Mouse (Mus musculus) retina, embryonic 14.5 days (tissue): Measurements from ENCODE around the gene Kif28.
"Not testable (repeated sequence)": the region's sequence is repeated elsewhere in the genome, so short reads cannot be mapped to it uniquely, and the experiment has no call there.

Experiments used
- DNase-seq: peaks from one replicate; pipeline ENCODE4 v3.0.0-alpha.2; 2015; ENCODE audit warnings: low spot score

Gene Kif28

GRCm38 (mm10) chr1:179704150-179704549 is 40.9 kb downstream of the Kif28 start:
- DNase-seq: no peak

GRCm38 (mm10) chr1:179689479-179689878 is 55.6 kb downstream of the Kif28 start:
- DNase-seq: no peak

GRCm38 (mm10) chr1:179688914-179689313 is 56.2 kb downstream of the Kif28 start:
- DNase-seq: no peak

- no peak for DNase-seq
These were observed 56.7 kb downstream of the Kif28 start for GRCm38 (mm10) chr1:179688415-179688814.

DNA sequence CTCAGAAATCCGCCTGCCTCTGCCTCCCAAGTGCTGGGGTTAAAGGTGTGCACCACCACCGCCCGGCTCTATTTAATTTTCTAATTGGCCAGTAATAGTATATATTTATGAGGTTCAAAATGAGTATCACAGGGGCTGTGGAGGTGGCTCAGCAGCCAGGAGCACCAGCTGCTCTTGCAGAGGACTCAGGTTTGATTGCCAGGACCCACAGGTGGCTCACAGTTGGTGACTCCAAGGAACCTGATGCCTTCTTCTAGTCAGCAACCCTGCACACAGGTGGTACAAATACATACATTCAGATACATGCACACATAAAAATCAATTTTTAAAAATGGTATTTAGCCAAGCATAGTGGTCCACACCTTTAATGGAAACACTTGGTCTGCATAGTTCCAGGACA is 57.1 kb downstream of the Kif28 start:
- no peak for DNase-seq

GRCm38 (mm10) chr1:179687305-179687704 is 57.8 kb downstream of the Kif28 start:
- DNase-seq: no peak

DNA sequence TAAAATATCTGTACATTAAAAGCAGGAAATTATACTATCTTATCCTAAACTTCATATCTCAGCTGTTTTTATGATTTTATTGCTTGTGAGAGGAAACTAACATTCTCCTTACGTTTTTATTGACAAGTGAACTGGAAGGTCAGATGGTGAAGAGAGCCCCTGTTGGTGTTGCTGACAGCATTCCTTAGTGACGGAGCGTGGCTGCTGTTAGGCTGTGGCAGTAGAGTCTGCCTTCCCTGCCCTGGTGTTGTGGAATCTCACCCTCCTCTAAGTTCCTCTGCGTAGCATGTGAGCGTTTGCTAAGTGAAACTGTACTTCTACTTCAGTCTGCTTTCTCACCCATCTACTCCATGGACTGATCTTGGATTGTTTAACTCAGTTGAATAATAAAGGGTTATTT is 58.3 kb downstream of the Kif28 start:
- DNase-seq: no peak

DNA sequence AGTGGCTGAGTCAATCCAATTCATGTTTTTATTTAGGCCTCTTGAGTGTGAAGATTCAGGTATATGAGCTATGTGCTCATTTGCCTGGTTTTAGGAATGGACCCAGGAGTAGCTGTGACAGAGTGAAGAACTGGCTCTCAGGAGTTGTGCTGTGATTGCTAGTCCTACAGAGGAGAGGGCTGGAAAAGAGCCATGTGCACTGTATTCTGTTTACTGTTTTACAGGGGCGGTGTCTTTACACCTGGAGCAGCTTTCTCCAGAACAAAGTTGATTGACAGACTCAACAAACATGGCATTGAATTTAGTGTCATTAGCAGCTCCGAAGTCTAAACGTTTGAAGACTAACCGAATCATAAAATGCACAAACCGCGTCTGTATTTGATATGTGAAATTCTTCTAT is 58.7 kb downstream of the Kif28 start:
- DNase-seq: no peak

GRCm38 (mm10) chr1:179682753-179683152 is 62.3 kb downstream of the Kif28 start:
- DNase-seq: not testable (repeated sequence)

GRCm38 (mm10) chr1:179679326-179679725 is 65.7 kb downstream of the Kif28 start:
- no peak for DNase-seq

GRCm38 (mm10) chr1:179677031-179677430 is 68.0 kb downstream of the Kif28 start:
- DNase-seq: no peak

DNA sequence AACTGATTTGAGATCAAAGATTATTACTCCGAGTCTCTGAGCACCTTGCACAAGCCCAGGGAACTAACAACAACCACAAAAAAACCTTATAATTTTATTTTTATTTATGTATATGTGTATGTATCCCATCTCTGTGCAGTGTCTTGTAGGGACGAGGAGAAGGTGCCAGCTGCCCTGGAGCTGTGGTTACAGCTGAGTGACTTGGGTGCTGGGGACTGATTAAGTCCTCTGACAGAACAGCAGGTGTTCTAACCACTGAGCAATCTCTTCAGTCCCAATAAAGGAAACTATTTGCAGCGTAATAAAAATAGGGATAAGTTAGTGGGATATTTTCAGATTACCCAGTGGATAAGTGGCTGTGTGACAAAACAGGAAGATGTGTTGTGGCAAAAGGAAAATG is 70.7 kb downstream of the Kif28 start:
- DNase-seq: no peak

DNA sequence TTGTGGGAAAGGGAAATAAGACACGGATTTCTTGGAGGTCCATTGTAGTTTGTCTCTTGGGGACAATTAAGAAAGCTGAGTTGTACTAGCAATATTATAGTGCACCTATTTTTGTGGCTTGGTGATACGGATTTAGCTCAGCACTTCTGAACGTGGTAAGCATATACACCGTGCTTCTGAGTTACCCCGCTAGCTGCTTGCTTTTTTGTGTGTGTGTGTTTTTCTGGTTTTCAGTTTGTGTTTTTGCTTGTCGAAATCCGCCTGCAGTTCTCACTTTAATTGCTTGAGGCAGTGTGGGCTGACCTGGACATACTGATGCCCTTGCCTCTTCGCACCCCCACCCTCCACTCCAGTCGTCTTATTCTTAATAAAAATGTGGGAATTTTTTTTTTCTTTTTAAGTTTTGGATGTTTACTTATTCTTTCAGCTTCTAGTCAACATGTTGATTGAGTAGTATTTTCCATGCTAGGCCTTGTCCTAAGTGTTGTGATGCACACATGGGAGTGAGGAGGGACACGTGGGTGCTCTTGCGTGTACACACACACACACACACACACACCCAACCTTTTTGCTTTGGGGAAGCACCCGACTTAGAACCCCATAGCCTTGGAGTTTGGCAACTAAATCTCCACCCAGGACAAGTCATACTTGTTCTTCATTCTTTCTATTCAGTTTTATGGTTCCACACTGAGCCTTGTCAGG is 76.1 kb downstream of the Kif28 start:
- DNase-seq: peak; percentile 26

- peak; percentile 89 for DNase-seq
These were observed 76.9 kb downstream of the Kif28 start, which contains the start of gene Sccpdh for GRCm38 (mm10) chr1:179668013-179668805. Gene Sccpdh (plus strand): TSS chr1:179668210.

- no peak for DNase-seq
These were observed 77.6 kb downstream of the Kif28 start for GRCm38 (mm10) chr1:179667450-179667849.

DNA sequence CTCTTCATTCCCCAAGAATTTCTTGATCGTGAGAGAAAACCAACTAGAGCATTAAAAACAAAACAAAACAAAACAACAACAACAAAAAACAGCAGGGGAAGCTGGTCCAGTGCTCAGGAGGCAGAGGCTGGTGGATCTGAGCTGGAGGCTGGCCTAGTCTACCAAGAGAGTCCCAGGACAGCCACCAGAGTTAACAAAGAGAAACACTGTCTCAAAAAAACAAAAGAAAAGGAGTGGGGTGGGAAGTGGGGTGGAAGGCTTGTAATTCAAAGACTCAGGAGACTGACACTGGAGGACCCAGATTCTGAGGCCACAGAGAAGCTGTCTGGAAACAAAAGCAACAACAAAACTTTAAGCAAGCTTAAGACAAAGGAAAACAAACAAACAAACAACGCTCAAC is 78.1 kb downstream of the Kif28 start:
- no peak for DNase-seq

DNA sequence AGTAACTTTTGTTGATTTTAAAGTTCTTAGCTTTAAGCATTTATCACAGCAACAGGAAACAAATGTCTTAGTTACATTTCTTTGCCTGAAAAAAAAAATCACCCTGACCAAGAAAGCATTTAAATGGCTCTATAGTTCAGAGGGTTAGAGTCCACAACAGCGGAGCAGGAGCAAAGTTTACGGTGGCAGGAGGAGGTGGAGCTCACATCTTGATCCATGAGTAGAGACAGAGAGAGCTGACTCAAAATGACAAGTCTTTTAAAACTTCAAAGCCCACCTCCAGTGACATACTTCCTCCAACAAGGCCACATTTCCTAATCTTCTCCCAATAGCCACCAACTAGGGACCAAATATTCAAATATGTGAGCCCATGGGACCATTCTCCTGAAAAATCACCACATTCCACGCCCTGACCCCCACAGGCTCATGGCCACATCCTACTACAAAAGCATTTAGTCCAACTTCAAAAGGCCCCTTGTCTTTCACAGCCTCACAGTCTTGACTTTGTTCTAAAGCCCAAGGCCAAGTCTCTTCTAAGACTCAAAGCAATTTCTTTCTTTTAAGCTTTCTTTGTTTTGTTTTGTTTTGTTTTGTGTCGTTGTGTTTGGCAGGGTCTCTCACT is 80.7 kb downstream of the Kif28 start:
- no peak for DNase-seq

- no peak for DNase-seq
These were observed 82.0 kb downstream of the Kif28 start for GRCm38 (mm10) chr1:179663065-179663464.

- DNase-seq: no peak
These were observed 93.8 kb downstream of the Kif28 start for GRCm38 (mm10) chr1:179651224-179651623.

DNA sequence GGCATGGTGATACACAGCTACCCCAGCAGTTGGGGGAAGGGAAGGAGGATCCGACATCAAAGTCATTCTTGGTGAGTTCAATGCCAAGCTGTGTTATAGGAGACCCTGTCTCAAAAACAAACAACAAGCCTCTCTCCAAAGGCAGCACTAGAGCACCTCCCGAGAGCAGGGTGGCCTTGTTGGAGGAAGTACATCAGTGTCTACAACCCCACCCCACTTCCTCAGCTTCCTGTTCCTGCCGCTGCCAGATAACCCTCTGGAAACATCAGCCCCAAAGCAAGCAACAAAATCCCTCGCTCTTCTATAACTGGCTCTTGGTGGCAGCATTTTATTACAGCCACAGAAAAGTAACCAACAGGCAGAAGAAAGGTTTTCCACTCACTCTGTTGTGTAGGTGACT is 94.8 kb downstream of the Kif28 start:
- DNase-seq: no peak

- DNase-seq: no peak
These were observed 95.7 kb downstream of the Kif28 start for GRCm38 (mm10) chr1:179649324-179649723.

- DNase-seq: not testable (repeated sequence)
These were observed 96.4 kb downstream of the Kif28 start for GRCm38 (mm10) chr1:179648678-179649077.

- no peak for DNase-seq
These were observed 99.1 kb downstream of the Kif28 start for GRCm38 (mm10) chr1:179645980-179646268.
